Mouse (Mus musculus) limb, embryonic 15.5 days (tissue): Measurements from ENCODE around the gene Gadd45gip1. TPM values are rescaled to one million over a fixed set of nuclear protein-coding genes. Genes with fewer than 3 reads are reported as not detected.
"Not testable (repeated sequence)": the region's sequence is repeated elsewhere in the genome, so short reads cannot be mapped to it uniquely, and the experiment has no call there.

ENCODE experiments used
- ATAC-seq: fragments of 200-750 bp; cut with Nextera tagmentation; 2 replicates; pipeline ENCODE4 v1.8.0; 2017; ENCODE audit warnings: low read depth, moderate TSS enrichment; ENCODE audit not compliant: insufficient number of reproducible peaks, low FRiP score, low TSS enrichment
- H3K27ac ChIP-seq: fragments of 300-500 bp; sonication (generic); 2 replicates; pipeline ENCODE4 v1.5.1; 2015; ENCODE audit warnings: moderate library complexity, mild to moderate bottlenecking, inconsistent platforms
- H3K27me3 ChIP-seq: fragments of 300-500 bp; sonication (generic); 2 replicates; pipeline ENCODE4 v1.6.1; 2015; ENCODE audit warnings: inconsistent platforms
- H3K36me3 ChIP-seq: fragments of 300-500 bp; sonication (generic); 2 replicates; pipeline ENCODE4 v1.6.1; 2015; ENCODE audit warnings: inconsistent platforms
- H3K4me1 ChIP-seq: fragments of 300-500 bp; sonication (generic); 2 replicates; pipeline ENCODE4 v1.6.1; 2015; ENCODE audit warnings: inconsistent platforms
- H3K4me2 ChIP-seq: fragments of 300-500 bp; sonication (generic); 2 replicates; pipeline ENCODE4 v1.6.1; 2015; ENCODE audit warnings: mild to moderate bottlenecking, inconsistent platforms
- H3K4me3 ChIP-seq: fragments of 300-500 bp; sonication (generic); 2 replicates; pipeline ENCODE4 v1.5.1; 2015; ENCODE audit warnings: mild to moderate bottlenecking, inconsistent platforms
- H3K9ac ChIP-seq: fragments of 300-500 bp; sonication (generic); 2 replicates; pipeline ENCODE4 v1.6.1; 2015; ENCODE audit warnings: inconsistent platforms
- H3K9me3 ChIP-seq: fragments of 300-500 bp; sonication (generic); 2 replicates; pipeline ENCODE4 v1.6.1; 2016; ENCODE audit warnings: inconsistent platforms
- WGBS: fragments of 180-500 bp; shearing (Covaris S2); methylation state at CpG from one replicate; pipeline ENCODE4 v1.1.7; 2015; 5-methylcytosine and 5-hydroxymethylcytosine counted together
- polyA plus RNA-seq: library from polyadenylated mRNA; unstranded; fragments of >200 nt; fragmentation: Nextera tagmentation; extraction: Ambion mirVana; gene quantifications from 2 replicates; pipeline ENCODE4 v1.2.1, GENCODE M21; 2015

Gene Gadd45gip1
- polyA plus RNA-seq, 1 experiment from 2014 or later, result 45.6 TPM

- Histone ChIP-seq H3K4me2 (no peak overlapping the region), H3K4me1 (peaks cover 32% of the 10 kb centered on the region), H3K9me3 (no peaks in the 10 kb centered on the region), H3K36me3 (no peaks in the 10 kb centered on the region), H3K27me3 (peaks cover 4% of the 10 kb centered on the region), H3K27ac (peak overlapping the region; percentile 24; the same call in 1 of the 2 replicates), H3K4me3 (no peak overlapping the region), H3K9ac (no peak overlapping the region)
- WGBS, result 44% methylated on average over 18 of the region's 19 CpGs
- ATAC-seq, result 0 out of 2 replicates have a peak, but pooled peaks have one; percentile 1
Observed at GRCm38 (mm10) chr8:84814555-84815441, 16.5 kb upstream of the Gadd45gip1 start.

GRCm38 (mm10) chr8:84815547-84815946, 15.8 kb upstream of the Gadd45gip1 start:
- Histone ChIP-seq H3K4me3 (no peak overlapping the region), H3K36me3 (no peaks in the 10 kb centered on the region), H3K4me2 (no peak overlapping the region), H3K27ac (peak overlapping the region; percentile 24; the same call in 1 of the 2 replicates), H3K27me3 (peaks cover 4% of the 10 kb centered on the region), H3K9ac (no peak overlapping the region), H3K9me3 (no peaks in the 10 kb centered on the region), H3K4me1 (peaks cover 28% of the 10 kb centered on the region)
- ATAC-seq, result peak; percentile 76
- 10% methylated on average over 9 of the region's 9 CpGs for WGBS

- Histone ChIP-seq H3K4me3 (no peak overlapping the region), H3K36me3 (no peaks in the 10 kb centered on the region), H3K27ac (no peak overlapping the region), H3K9ac (no peak overlapping the region), H3K4me1 (peaks cover 22% of the 10 kb centered on the region), H3K27me3 (peaks cover 4% of the 10 kb centered on the region), H3K9me3 (no peaks in the 10 kb centered on the region), H3K4me2 (no peak overlapping the region)
- no peak for ATAC-seq
- 75% methylated on average over 17 of the region's 17 CpGs for WGBS
Observed at GRCm38 (mm10) chr8:84816117-84816516, 15.2 kb upstream of the Gadd45gip1 start.

GRCm38 (mm10) chr8:84822723-84823122, 8.6 kb upstream of the Gadd45gip1 start, which contains the start of gene Dand5:
Dand5 (minus strand) TSS chr8:84822823.
- H3K9ac ChIP-seq, result no peak within 1 kb of the TSS
- H3K9me3 ChIP-seq, result no peaks in the 10 kb centered on the region
- no peaks in the 10 kb centered on the region for H3K27me3 ChIP-seq
- no peak for ATAC-seq
- H3K4me1 ChIP-seq, result peaks cover 11% of the 10 kb centered on the region
- peak within 1 kb of the TSS; percentile 43 for H3K4me2 ChIP-seq
- WGBS, result 37% methylated on average over 3 of the region's 3 CpGs
- H3K4me3 ChIP-seq, result peak within 1 kb of the TSS; percentile 13; the same call in 1 of the 2 replicates
- H3K36me3 ChIP-seq, result no peaks in the 10 kb centered on the region
- H3K27ac ChIP-seq, result no peak within 1 kb of the TSS

GRCm38 (mm10) chr8:84823653-84824052, 7.7 kb upstream of the Gadd45gip1 start:
- under 1% methylated on average over 18 of the region's 18 CpGs for WGBS
- no peaks in the 10 kb centered on the region for H3K27me3 ChIP-seq
- peak overlapping the region; percentile 43 for H3K4me2 ChIP-seq
- ATAC-seq, result peak; percentile 52
- no peaks in the 10 kb centered on the region for H3K9me3 ChIP-seq
- H3K4me3 ChIP-seq, result peak overlapping the region; percentile 13; the same call in 1 of the 2 replicates
- no peaks in the 10 kb centered on the region for H3K36me3 ChIP-seq
- H3K27ac ChIP-seq, result no peak overlapping the region
- peaks cover 11% of the 10 kb centered on the region for H3K4me1 ChIP-seq
- H3K9ac ChIP-seq, result no peak overlapping the region

- H3K36me3 ChIP-seq, result no peaks in the 10 kb centered on the region
- H3K27me3 ChIP-seq, result no peaks in the 10 kb centered on the region
- no peak for ATAC-seq
- no peaks in the 10 kb centered on the region for H3K9me3 ChIP-seq
- H3K4me3 ChIP-seq, result no peak overlapping the region
- no peak overlapping the region for H3K4me2 ChIP-seq
- WGBS, result 56% methylated on average over 4 of the region's 4 CpGs
- H3K27ac ChIP-seq, result no peak overlapping the region
- peaks cover 11% of the 10 kb centered on the region for H3K4me1 ChIP-seq
- H3K9ac ChIP-seq, result no peak overlapping the region
Observed at GRCm38 (mm10) chr8:84825636-84826035, 5.7 kb upstream of the Gadd45gip1 start.

- not testable (repeated sequence) for H3K27ac ChIP-seq, H3K9ac ChIP-seq, H3K4me2 ChIP-seq, H3K4me3 ChIP-seq, H3K36me3 ChIP-seq, ATAC-seq, H3K27me3 ChIP-seq, H3K9me3 ChIP-seq
- 77% methylated on average over 2 of the region's 2 CpGs for WGBS
- peaks cover 12% of the 10 kb centered on the region for H3K4me1 ChIP-seq
Observed at GRCm38 (mm10) chr8:84826518-84826917, 4.8 kb upstream of the Gadd45gip1 start.

- under 1% methylated on average over 58 of the region's 59 CpGs for WGBS
Observed at GRCm38 (mm10) chr8:84832034-84832717, 854 bp downstream of the Gadd45gip1 start.

GRCm38 (mm10) chr8:84832759-84833742, 1.7 kb downstream of the Gadd45gip1 start:
- Histone ChIP-seq H3K9ac (peak overlapping the region; percentile 97), H3K27ac (peak overlapping the region; percentile 96), H3K27me3 (no peaks in the 10 kb centered on the region), H3K36me3 (peaks cover 44% of the 10 kb centered on the region), H3K4me3 (peak overlapping the region; percentile 96), H3K4me1 (peaks cover 52% of the 10 kb centered on the region), H3K4me2 (peak overlapping the region; percentile 56), H3K9me3 (no peaks in the 10 kb centered on the region)
- no peak for ATAC-seq
- 59% methylated on average over 10 of the region's 10 CpGs for WGBS

More at GRCm38 (mm10) chr8:84832034-84832717, 854 bp downstream of the Gadd45gip1 start:
- Histone ChIP-seq H3K27ac (peak overlapping the region; percentile 96), H3K4me3 (peak overlapping the region; percentile 96), H3K4me1 (peaks cover 44% of the 10 kb centered on the region), H3K9ac (peak overlapping the region; percentile 97), H3K9me3 (no peaks in the 10 kb centered on the region), H3K27me3 (no peaks in the 10 kb centered on the region), H3K36me3 (peaks cover 35% of the 10 kb centered on the region), H3K4me2 (peak overlapping the region; percentile 56)
- peak; percentile 45; the same call in 1 of the 2 replicates for ATAC-seq

GRCm38 (mm10) chr8:84834002-84834865, 2.9 kb downstream of the Gadd45gip1 start:
- WGBS, result 82% methylated on average over 19 of the region's 19 CpGs
- H3K27me3 ChIP-seq, result no peaks in the 10 kb centered on the region
- H3K4me3 ChIP-seq, result no peak overlapping the region
- no peaks in the 10 kb centered on the region for H3K9me3 ChIP-seq
- ATAC-seq, result no peak
- no peak overlapping the region for H3K9ac ChIP-seq
- no peak overlapping the region for H3K27ac ChIP-seq
- H3K4me2 ChIP-seq, result no peak overlapping the region
- H3K4me1 ChIP-seq, result peaks cover 57% of the 10 kb centered on the region
- H3K36me3 ChIP-seq, result peaks cover 51% of the 10 kb centered on the region
